ENCODE assay signal across 15 mouse cellular contexts in the genomic region with DNA sequence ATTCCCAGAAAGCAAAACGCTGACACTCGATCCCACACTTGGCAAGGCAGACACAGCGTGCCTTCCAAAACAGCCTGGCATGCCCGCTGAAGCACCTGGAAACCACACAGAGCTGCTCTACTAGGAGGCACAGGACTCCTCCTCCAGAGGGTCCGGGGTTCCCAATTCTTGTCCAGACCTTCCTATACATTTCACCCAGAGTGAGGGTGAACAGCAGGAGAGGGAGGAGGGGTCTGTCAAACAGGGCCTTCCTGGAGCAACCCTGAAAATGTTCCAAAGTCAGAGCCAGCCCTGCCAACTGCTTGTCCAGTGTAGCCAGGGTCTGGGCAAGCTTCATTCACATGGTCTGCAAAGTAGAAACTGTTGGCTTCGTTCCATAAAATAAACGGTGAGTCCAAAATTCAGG.
DNase-seq lines count a peak whose midpoint lies in the region; ATAC-seq and TF ChIP-seq lines count a peak whose summit lies in the region.
"Had no signal": no experiment of that assay in that cellular context is flagged by ENCODE, and none has a peak within 500 bp of the region (broad histone marks: within the 10 kb centered on the region; RNA-seq: fewer than 3 reads in every experiment).

No protein-coding gene starts in this region.

- H3K36me3 ChIP-seq in hindbrain, embryonic 15.5 days = no peaks in the 10 kb centered on the region
- no peaks in the 10 kb centered on the region for H3K36me3 ChIP-seq in hindbrain, embryonic 10.5 days
- H3K36me3 ChIP-seq in midbrain, postnatal 0 days (ENCODE audit: insufficient read depth, low read length) = no peaks in the 10 kb centered on the region
- no peaks in the 10 kb centered on the region for H3K36me3 ChIP-seq in midbrain, embryonic 15.5 days (replicated peaks)
- H3K36me3 ChIP-seq: embryonic facial prominence, embryonic 13.5 days; neural tube, embryonic 15.5 days had no signal

- 62% methylated on average over 7 of the region's 7 CpGs for WGBS in hindbrain, embryonic 15.5 days
- WGBS in hindbrain, embryonic 10.5 days = 89% methylated on average over 7 of the region's 7 CpGs
- 60% methylated on average over 7 of the region's 7 CpGs for WGBS in midbrain, postnatal 0 days
- WGBS in midbrain, embryonic 15.5 days = 78% methylated on average over 7 of the region's 7 CpGs

- H3K27ac ChIP-seq in hindbrain, embryonic 15.5 days (replicated peaks) = 0 out of 2 replicates have a peak overlapping the region, but pooled peaks have one; percentile 8
- no peak overlapping the region for H3K27ac ChIP-seq in hindbrain, embryonic 10.5 days
- H3K27ac ChIP-seq in midbrain, postnatal 0 days (ENCODE audit: low read depth, low read length) = no peak overlapping the region
- H3K27ac ChIP-seq in midbrain, embryonic 15.5 days = no peak overlapping the region
- H3K27ac ChIP-seq: embryonic facial prominence, embryonic 13.5 days; forebrain, embryonic 13.5 days; heart, adult 2 months; liver, embryonic 14.5 days; neural tube, embryonic 15.5 days had no signal

- no peak overlapping the region for H3K4me3 ChIP-seq in hindbrain, embryonic 15.5 days
- H3K4me3 ChIP-seq in hindbrain, embryonic 10.5 days = no peak overlapping the region
- no peak overlapping the region for H3K4me3 ChIP-seq in midbrain, postnatal 0 days (ENCODE audit: low read depth, low read length)
- no peak overlapping the region for H3K4me3 ChIP-seq in midbrain, embryonic 15.5 days
- H3K4me3 ChIP-seq: embryonic facial prominence, embryonic 13.5 days; forebrain, embryonic 13.5 days; heart, adult 2 months; neural tube, embryonic 15.5 days had no signal

- DNase-seq in hindbrain, embryonic 10.5 days (ENCODE audit: low spot score) = no peak
- DNase-seq in midbrain, postnatal 0 days (ENCODE audit: low spot score) = peak; percentile 67
- peak; percentile 67 to 77 for DNase-seq in cerebellum, postnatal 14 days
- DNase-seq in heart, postnatal 4 days = peak; percentile 37
- no peak for DNase-seq in urinary bladder, postnatal 4 days (ENCODE audit: low spot score in 2 of 2)
- DNase-seq in lung, postnatal 14 days = no peak
- DNase-seq: lung, postnatal 4 days had no signal

- ATAC-seq in hindbrain, embryonic 15.5 days (ENCODE audit: low FRiP score, low read depth) = peak; percentile 65; the same call in 1 of the 2 replicates
- ATAC-seq in midbrain, postnatal 0 days (ENCODE audit: low FRiP score) = no peak
- ATAC-seq in midbrain, embryonic 15.5 days (replicated peaks) = no peak
- ATAC-seq: forebrain, embryonic 13.5 days; intestine, postnatal 0 days had no signal

- peaks cover 28% of the 10 kb centered on the region for H3K4me1 ChIP-seq in hindbrain, embryonic 15.5 days (replicated peaks)
- peaks cover 41% of the 10 kb centered on the region for H3K4me1 ChIP-seq in hindbrain, embryonic 10.5 days (replicated peaks)
- peaks cover under 1% of the 10 kb centered on the region; the same call in 1 of the 2 replicates for H3K4me1 ChIP-seq in midbrain, postnatal 0 days (ENCODE audit: insufficient read depth, low read length)
- H3K4me1 ChIP-seq in midbrain, embryonic 15.5 days = peaks cover 14% of the 10 kb centered on the region

- no peak for TF ChIP-seq CTCF in midbrain, postnatal 0 days (IDR thresholded peaks at IDR 0.05)

- H3K9ac ChIP-seq in hindbrain, embryonic 15.5 days = no peak overlapping the region
- H3K9ac ChIP-seq in midbrain, postnatal 0 days (replicated peaks; ENCODE audit: low read length, poor library complexity, severe bottlenecking) = no peak overlapping the region
- no peak overlapping the region for H3K9ac ChIP-seq in midbrain, embryonic 15.5 days
- H3K9ac ChIP-seq: embryonic facial prominence, embryonic 13.5 days; forebrain, embryonic 13.5 days; liver, embryonic 14.5 days; neural tube, embryonic 15.5 days had no signal

- no peaks in the 10 kb centered on the region for H3K9me3 ChIP-seq in hindbrain, embryonic 15.5 days
- no peaks in the 10 kb centered on the region for H3K9me3 ChIP-seq in hindbrain, embryonic 10.5 days
- H3K9me3 ChIP-seq in midbrain, postnatal 0 days (ENCODE audit: low read length) = no peaks in the 10 kb centered on the region
- H3K9me3 ChIP-seq in midbrain, embryonic 15.5 days = no peaks in the 10 kb centered on the region
- H3K9me3 ChIP-seq: embryonic facial prominence, embryonic 13.5 days; forebrain, embryonic 13.5 days; neural tube, embryonic 15.5 days had no signal

- no peak overlapping the region for H3K4me2 ChIP-seq in hindbrain, embryonic 15.5 days
- H3K4me2 ChIP-seq in midbrain, postnatal 0 days (ENCODE audit: low read depth, low read length, poor library complexity, severe bottlenecking) = no peak overlapping the region
- no peak overlapping the region for H3K4me2 ChIP-seq in midbrain, embryonic 15.5 days
- H3K4me2 ChIP-seq: embryonic facial prominence, embryonic 13.5 days; forebrain, embryonic 13.5 days; neural tube, embryonic 15.5 days had no signal

- H3K27me3 ChIP-seq in hindbrain, embryonic 15.5 days = no peaks in the 10 kb centered on the region
- H3K27me3 ChIP-seq in hindbrain, embryonic 10.5 days (ENCODE audit: insufficient read depth, poor library complexity, severe bottlenecking) = no peaks in the 10 kb centered on the region
- no peaks in the 10 kb centered on the region for H3K27me3 ChIP-seq in midbrain, postnatal 0 days (ENCODE audit: insufficient read depth, low read length)
- H3K27me3 ChIP-seq in midbrain, embryonic 15.5 days (replicated peaks) = no peaks in the 10 kb centered on the region
- H3K27me3 ChIP-seq: embryonic facial prominence, embryonic 13.5 days; forebrain, embryonic 13.5 days; neural tube, embryonic 15.5 days had no signal

Comparison
In these comparisons a context has a peak if more than half of its experiments do, and no peak if none do; other contexts are left out.
1. DNase-seq: peak in midbrain, postnatal 0 days (single experiment), cerebellum, postnatal 14 days (2 of 2) and heart, postnatal 4 days (single experiment); none in hindbrain, embryonic 10.5 days (single experiment), urinary bladder, postnatal 4 days (0 of 2) and lung, postnatal 14 days (single experiment).